Mouse (Mus musculus) liver, adult 2 months (tissue): ENCODE results near the gene Cpne8.

ENCODE experiments used
- CTCF ChIP-seq: fragments of 200-500 bp; IDR thresholded peaks from 2 replicates; pipeline ENCODE4 v1.5.1; 2011; ENCODE audit warnings: low read depth, low read length, control low read depth
- POLR2A ChIP-seq: fragments of 200-500 bp; IDR thresholded peaks from 2 replicates; pipeline ENCODE4 v1.6.1; 2011; ENCODE audit warnings: low read length, control low read depth; ENCODE audit not compliant: insufficient read depth; ENCODE audit errors: extremely low read depth

DNA sequence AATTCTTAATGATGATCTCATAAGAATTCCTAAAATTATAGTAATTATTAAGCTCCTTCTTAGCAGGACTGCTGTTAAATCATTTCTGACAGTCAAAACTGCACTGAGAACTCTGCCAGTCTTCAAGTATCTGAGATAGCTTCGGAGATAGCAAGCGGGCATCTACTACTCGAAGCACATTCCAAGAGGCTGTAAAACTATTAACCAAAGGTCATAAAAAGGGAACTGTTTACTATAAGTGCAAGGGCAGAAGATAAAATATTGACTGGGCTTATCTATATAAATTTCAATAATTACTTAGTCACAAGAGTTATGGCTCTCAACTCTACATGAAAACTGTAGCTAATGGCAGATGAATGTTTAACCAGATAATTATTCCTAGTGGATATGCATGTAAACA, 57.2 kb downstream of the Cpne8 start:
- TF ChIP-seq CTCF: no peak
- no peak for TF ChIP-seq POLR2A
